Mouse (Mus musculus): Measurements from ENCODE around the gene Fiz1.

Fiz1 gene

GRCm38 (mm10) chr7:4996934-4997333 lies 17.6 kb downstream of the Fiz1 start:
- no peak for DNase-seq (ENCODE audit: low read depth)

DNA sequence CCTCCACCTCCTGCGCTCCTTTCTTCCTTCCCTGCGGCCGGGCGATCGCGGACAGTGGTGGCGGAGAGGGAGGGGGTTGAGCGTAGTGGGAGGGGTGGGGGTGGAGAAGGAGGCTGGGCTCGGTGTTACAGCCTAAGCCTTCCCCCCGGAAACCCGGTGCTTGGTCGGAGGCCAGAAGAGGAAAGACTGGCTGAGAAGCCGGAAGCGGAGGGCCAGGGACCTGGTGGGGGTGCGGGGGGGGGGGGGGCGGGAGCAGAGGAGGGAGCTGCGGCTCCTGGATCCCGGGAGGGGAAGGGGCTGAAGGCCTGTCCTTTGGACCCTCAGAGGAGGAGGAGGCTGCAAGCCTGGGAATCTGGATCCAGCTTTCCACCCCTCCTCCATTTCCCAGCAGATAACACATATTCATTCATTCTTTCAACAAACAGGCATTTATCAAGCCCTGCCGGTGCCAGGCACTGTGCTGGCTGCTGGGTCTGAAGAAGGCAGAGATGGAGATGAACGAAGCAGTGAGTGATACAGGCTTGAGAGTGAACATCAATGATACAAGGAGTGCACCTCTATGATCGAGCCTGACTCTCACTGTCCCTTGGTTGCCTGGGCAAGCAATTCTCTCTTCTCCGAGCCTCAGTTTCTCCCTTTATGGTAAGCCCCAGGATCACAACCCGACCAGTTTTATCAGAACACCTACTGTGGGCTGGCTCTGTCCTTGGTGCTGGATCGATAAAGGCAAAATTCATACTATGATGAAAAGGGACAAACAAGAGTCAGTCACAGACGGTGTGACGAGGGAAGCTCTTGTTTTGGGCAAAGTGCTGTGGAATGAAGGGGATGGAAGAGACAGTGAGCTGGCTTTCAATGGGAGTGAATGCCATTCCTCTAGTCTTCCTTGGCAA lies 18.2 kb downstream of the Fiz1 start, which contains the start of gene Zfp579:
Gene Zfp579, minus strand, starts transcription at position 156 of the 893 bp plus-strand sequence.
- peak; percentile 65 for DNase-seq (ENCODE audit: low read depth)

GRCm38 (mm10) chr7:4995268-4996002 lies 19.1 kb downstream of the Fiz1 start:
- no peak for DNase-seq (ENCODE audit: low read depth)

DNA sequence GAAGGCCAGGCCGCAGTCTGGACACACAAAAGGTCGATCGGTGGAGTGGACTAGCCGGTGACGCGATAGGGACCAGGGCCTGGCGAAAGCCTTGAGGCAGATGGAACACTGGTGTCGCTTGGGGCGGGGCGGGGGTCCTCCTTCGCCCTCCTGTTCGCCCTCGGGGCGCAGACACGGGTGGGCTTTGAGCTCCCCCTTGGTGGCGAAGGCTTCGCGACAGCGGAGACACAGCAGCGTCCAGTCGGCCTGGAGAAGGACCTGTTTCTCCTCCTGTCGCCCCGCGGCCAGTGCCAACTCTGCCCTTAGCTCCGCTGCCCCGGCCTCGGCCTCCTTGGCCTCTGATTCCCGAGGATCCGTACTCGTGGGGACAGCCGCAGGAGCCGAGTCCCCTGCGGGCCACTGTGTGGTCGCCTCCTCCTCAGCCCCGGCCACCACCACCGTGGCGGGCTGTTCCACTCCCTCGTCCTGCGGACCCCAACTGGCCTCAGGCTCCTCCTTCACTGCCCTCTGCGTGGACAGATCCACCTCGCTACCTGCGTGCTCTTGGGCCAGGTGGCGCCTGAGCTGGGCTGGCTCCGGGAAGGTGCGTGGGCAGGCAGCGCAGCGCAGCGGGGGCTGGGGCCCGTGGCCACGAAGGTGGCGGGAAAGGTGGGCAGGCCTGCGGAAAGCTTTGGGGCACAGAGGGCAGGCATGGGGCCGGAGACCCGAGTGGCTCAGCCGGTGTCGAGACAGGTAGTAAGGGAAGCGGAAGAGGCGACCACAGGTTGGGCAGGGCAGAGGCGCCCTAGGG lies 20.3 kb downstream of the Fiz1 start:
- no peak for DNase-seq (ENCODE audit: low read depth)

DNA sequence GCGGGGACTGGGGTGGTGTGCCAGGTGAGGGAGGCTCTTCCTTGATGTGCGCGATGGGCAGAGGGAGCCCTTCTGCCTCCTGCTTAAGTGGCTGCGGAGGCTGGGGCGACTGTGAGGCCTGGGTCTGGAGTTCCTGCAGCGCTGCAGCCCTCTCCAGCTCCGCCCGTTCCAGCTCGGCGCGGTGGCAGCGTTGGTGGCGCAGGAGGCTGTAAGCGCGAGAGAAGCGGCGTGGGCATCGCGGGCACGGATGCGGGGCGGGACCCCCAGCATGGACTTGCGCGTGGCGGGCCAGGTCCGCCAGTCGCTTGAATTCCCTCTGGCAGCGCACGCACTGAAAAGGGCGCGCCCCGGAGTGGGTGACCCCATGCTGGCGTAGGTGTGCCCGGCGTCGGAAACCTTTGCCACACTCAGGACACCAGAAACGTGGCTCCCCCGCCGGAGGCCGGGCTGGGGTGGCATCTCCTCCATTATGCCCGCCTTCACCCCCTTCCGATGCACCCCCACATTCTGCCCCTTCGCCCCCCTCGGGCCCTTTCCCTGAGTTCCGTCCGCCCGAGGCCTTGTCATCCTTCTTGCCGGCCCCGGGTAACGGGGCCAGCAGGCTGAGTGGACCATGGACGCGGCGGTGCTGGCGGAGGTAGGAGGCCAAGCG lies 21.0 kb downstream of the Fiz1 start:
- no peak for DNase-seq (ENCODE audit: low read depth)

GRCm38 (mm10) chr7:4988250-4988649 lies 26.2 kb downstream of the Fiz1 start:
- DNase-seq (ENCODE audit: low read depth): no peak

DNA sequence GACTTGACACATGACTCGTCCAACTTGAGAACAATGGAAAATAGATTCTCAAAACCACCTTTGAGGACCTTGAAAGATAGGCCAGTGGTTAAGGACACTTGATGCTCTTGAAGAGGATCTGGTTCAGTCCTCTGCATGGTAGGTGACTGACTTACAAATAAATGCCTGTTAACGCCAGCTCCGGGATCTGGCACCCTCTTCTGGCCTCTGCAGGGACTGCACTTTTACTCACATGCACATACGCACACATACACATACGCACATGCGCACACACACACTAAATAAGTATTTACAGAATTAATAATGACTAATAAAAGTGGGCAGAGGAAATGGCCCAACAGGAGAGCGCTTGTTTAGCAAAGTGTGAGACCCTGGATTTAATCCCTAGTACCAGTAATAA lies 37.7 kb downstream of the Fiz1 start:
- no peak for DNase-seq (ENCODE audit: low read depth)

DNA sequence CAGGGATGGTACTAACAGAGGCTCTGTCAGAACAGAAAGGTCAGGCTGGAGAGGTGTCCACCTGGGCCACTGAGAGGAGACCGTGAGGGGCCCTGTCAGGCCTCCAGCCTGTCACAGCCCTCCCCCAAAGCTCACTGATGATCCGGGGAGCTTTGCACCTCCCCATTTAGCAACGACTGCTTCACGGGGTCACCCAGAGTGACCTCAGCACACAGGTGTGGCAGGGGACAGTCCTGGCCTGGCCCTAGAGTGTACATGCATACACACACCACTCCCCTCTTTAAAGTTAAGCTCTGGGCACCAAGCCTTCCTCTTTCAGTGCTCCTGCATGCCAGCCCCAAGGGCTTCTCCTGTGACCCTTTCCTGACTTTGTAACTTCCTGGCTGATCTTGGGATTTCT lies 39.0 kb downstream of the Fiz1 start:
- DNase-seq (ENCODE audit: low read depth): no peak

DNA sequence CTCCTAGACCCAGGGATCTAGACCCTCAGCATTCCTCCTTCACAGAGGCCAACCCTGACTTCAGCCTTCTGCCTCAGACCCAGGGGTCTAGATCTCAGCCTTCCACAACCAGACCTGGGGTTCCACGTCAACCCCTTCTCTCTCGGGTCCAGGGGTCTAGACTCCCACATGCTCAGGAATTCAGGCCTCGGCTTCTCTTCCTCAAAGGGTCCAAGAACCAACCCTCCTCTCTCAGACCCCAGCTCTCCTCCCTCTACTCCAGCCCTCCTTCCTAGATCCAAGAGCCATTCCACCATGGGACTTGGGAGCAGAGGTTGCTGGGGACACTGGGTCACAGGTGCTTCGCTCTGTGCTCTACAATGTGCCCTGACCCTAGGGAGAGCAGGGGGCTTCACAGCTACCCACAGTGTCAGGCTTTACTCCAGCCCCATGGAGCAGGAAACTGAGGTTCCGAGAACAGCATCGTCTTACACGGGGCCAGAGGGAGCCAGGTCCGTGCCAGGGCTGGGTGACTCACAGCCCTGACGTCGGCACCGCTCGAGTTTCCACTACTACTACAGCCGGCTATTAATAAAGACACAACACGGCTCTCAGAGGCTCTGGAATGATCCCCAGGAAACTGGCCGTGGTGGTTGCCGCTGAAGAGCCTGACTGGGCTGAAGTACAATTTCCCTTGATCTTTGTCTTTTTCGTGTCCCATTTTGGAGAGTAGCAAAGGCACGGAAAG lies 42.0 kb downstream of the Fiz1 start:
- peak; percentile 89 for DNase-seq (ENCODE audit: low read depth)

- DNase-seq (ENCODE audit: low read depth): no peak
Measured at GRCm38 (mm10) chr7:4971710-4972109, 42.8 kb downstream of the Fiz1 start.

DNA sequence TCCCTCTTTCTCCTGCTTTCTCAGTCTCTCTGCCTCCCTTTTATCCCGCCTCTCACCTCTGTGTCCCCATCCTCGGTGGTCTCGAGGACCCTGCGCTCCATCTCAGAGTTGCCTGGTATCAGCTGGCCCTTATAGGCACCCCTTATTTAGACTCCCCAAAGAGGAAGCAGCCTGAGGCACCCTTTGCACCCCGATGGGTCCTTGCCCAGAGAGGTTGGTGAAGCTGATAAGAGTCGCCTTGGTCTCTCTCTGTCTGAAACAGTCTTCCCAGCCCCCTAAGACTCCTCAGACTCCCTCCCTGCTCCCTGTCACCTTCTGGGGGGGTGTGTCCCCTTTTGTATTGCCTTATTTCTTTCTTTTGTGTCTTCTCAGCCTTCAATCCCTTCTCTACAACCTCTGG lies 43.4 kb downstream of the Fiz1 start, which contains the start of gene Sbk3:
Gene Sbk3, minus strand, starts transcription at position 101 of the 400 bp plus-strand sequence.
- DNase-seq (ENCODE audit: low read depth): no peak

- DNase-seq (ENCODE audit: low read depth): no peak
Measured at GRCm38 (mm10) chr7:4964988-4965387, 49.5 kb downstream of the Fiz1 start.

DNA sequence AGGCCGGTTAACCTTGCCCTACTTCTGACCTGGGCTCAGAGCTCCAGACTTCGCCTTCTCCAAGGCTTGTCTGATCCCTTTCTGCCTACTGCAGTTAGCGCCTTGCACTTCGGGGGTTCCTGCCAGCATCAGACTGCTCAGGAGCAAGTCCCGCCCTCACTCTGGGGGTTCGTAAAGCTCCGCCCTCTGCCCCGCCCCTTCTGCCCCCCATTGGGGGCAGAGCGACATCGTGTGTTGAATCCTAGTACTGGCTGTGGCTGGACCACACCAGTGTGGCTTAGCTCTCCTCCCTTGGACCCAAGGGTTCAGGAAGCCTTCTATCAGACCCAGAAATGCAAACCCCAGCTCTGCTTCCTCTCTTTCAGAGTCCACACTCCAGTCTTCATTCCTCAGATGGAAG lies 50.2 kb downstream of the Fiz1 start, which contains the start of gene Sbk2:
Gene Sbk2, minus strand, starts transcription at position 135 of the 400 bp plus-strand sequence.
- DNase-seq (ENCODE audit: low read depth): peak; percentile 44

DNA sequence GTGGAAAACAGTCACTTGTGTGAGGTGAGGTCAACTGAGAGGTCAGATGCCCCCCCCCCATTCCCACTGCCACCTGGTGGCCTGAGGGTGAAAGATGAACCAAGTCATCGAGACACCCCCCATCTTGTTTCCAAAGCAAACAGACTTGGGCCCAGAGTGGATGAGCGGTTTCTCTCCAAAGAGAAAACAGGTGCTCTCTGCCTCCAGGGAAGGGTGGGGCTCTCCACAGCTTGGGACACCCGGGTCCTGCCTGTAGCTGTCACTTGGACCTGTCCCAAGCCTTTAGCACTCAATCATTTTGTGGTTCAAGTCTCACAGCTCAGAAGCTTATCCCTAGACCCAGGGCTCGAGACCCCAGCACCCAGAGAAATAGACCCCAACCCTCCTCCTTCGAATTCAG lies 51.0 kb downstream of the Fiz1 start:
- no peak for DNase-seq (ENCODE audit: low read depth)

DNA sequence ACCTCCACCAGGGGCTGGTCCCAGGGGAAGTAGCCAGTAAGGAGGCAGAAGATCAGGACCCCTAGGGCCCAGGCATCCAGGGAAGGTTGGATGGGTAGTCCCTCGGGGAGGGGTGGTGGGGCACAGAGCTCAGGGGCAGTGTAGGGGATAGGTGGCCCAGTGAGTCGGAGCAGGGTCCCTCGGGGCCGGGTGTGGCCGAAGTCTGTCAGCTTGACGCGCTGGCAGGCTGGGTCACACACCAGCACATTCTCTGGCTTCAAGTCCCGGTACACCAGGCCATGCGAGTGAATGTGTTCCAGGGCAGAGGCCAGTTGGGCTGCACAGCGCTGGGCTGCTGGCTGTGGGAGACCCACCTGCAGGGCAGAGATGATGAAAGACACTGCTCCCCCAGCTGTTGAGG lies 57.1 kb downstream of the Fiz1 start:
- no peak for DNase-seq (ENCODE audit: low read depth)

Data from fibroblast of lung, adult 2 months (primary cell).